ENCODE assay signal across 24 mouse cellular contexts in the genomic region with DNA sequence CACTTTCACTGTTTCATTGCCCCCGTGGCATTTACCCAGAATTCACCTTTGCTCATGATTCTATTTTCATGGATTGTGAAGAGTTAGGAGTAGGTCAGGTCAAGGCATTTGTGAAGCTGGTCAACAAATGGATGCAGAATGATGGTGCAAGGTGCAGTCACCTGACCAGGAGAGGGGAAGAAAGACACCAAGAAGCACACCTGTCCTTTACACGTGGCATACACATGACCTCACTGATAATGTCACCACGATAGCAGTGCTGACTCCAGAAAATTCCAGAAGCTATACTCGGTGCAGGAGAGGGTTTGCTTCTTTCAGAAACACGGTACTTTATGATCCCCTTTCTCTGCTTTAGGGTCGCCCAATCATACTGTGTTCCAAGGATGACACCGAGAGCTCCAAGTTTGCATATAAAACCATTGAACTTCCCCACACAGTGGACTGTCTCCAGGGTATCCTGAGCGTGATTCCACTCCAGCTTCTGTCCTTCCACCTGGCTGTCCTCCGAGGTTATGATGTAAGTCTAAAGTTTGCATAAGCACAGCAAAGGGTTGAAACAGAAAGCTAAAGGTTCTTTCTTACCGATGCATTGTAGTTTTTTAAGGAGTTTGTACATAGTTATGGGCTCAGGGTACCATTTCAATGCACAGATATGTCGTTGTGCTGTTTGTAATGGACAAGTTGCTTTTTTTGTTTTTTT.
"Had no signal": no experiment of that assay in that cellular context is flagged by ENCODE, and none has a peak within 500 bp of the region (broad histone marks: within the 10 kb centered on the region; RNA-seq: fewer than 3 reads in every experiment).

No protein-coding gene starts in this region.

- H3K27ac ChIP-seq: heart, adult 2 months; hindbrain, embryonic 13.5 days; hindbrain, embryonic 15.5 days; hindbrain, postnatal 0 days; kidney, embryonic 15.5 days; kidney, postnatal 0 days; layer of hippocampus, adult 2 months; left cerebral cortex, adult 2 months; limb, embryonic 10.5 days; limb, embryonic 12.5 days; liver, embryonic 12.5 days; liver, embryonic 14.5 days had no signal

- H3K27me3 ChIP-seq: heart, embryonic 12.5 days; hindbrain, embryonic 13.5 days; hindbrain, embryonic 15.5 days; kidney, embryonic 15.5 days; limb, embryonic 12.5 days; liver, embryonic 12.5 days had no signal

- ATAC-seq: forebrain, postnatal 0 days; hindbrain, postnatal 0 days; liver, embryonic 12.5 days had no signal

- H3K9ac ChIP-seq: forebrain, postnatal 0 days; heart, embryonic 12.5 days; hindbrain, embryonic 13.5 days; hindbrain, embryonic 15.5 days; kidney, embryonic 15.5 days; limb, embryonic 12.5 days; liver, embryonic 12.5 days; liver, embryonic 14.5 days had no signal

- DNase-seq: forebrain, postnatal 0 days; gastrocnemius, postnatal 14 days; gastrocnemius, postnatal 36 days; heart, adult 11 months; heart, adult 2 months; heart, postnatal 14 days; kidney, adult 11 months; kidney, adult 2 months; kidney, adult 9 months; kidney, postnatal 25 days; kidney, postnatal 4 days; liver had no signal

- H3K4me3 ChIP-seq: heart, adult 2 months; heart, embryonic 12.5 days; hindbrain, embryonic 13.5 days; hindbrain, embryonic 15.5 days; kidney, embryonic 15.5 days; layer of hippocampus, adult 2 months; left cerebral cortex, adult 2 months; limb, embryonic 10.5 days; limb, embryonic 12.5 days; liver, embryonic 12.5 days had no signal

- H3K9me3 ChIP-seq: heart, embryonic 12.5 days; hindbrain, embryonic 13.5 days; hindbrain, embryonic 15.5 days; kidney, embryonic 15.5 days; limb, embryonic 10.5 days; limb, embryonic 12.5 days; liver, embryonic 12.5 days had no signal

- H3K4me2 ChIP-seq: heart, embryonic 12.5 days; hindbrain, embryonic 13.5 days; hindbrain, embryonic 15.5 days; kidney, embryonic 15.5 days; limb, embryonic 12.5 days; liver, embryonic 12.5 days had no signal

- H3K4me1 ChIP-seq: hindbrain, embryonic 15.5 days; kidney, embryonic 15.5 days; limb, embryonic 10.5 days; limb, embryonic 12.5 days had no signal

- H3K36me3 ChIP-seq: liver, embryonic 12.5 days had no signal
